9 mouse cellular contexts compared by ENCODE assay signal in genomic region chr11:69919053-69919452, GRCm38 (mm10). TPM values are rescaled to one million over a fixed set of nuclear protein-coding genes. Genes with fewer than 3 reads are reported as not detected.
DNase-seq lines count a peak whose midpoint lies in the region; ATAC-seq and TF ChIP-seq lines count a peak whose summit lies in the region.
"Had no signal": no experiment of that assay in that cellular context is flagged by ENCODE, and none has a peak within 500 bp of the region (broad histone marks: within the 10 kb centered on the region; RNA-seq: fewer than 3 reads in every experiment).

No protein-coding gene starts in this region.

- peaks cover 47% of the 10 kb centered on the region for H3K36me3 ChIP-seq in kidney, embryonic 14.5 days (ENCODE audit: control insufficient read depth, insufficient read depth, low read length)
- peaks cover 19% of the 10 kb centered on the region for H3K36me3 ChIP-seq in hindbrain, embryonic 11.5 days (ENCODE audit: control insufficient read depth, insufficient read depth, low read length)
- peaks cover 52% of the 10 kb centered on the region for H3K36me3 ChIP-seq in midbrain, embryonic 10.5 days

- H3K4me1 ChIP-seq in kidney, embryonic 14.5 days (ENCODE audit: control insufficient read depth, insufficient read depth, low read length), result peaks cover 24% of the 10 kb centered on the region
- H3K4me1 ChIP-seq in bone marrow, adult 2 months (ENCODE audit: control insufficient read depth, insufficient read depth, low read length), result no peaks in the 10 kb centered on the region; the same call in 1 of the 2 replicates
- H3K4me1 ChIP-seq in hindbrain, embryonic 11.5 days (replicated peaks; ENCODE audit: control insufficient read depth, insufficient read depth, low read length), result peaks cover 12% of the 10 kb centered on the region
- peaks cover 68% of the 10 kb centered on the region for H3K4me1 ChIP-seq in midbrain, embryonic 10.5 days

- ATAC-seq in kidney, embryonic 14.5 days (ENCODE audit: low FRiP score, low TSS enrichment), result no peak
- no peak for ATAC-seq in hindbrain, embryonic 11.5 days (ENCODE audit: low FRiP score)

- H3K9ac ChIP-seq in kidney, embryonic 14.5 days (ENCODE audit: low read depth, low read length), result peak overlapping the region; percentile 98; the same call in 1 of the 2 replicates
- H3K9ac ChIP-seq in hindbrain, embryonic 11.5 days (ENCODE audit: low read depth, low read length), result no peak overlapping the region

- TF ChIP-seq POLR2A in bone marrow, adult 2 months (IDR thresholded peaks at IDR 0.05; ENCODE audit: borderline replicate concordance, control insufficient read depth, low read depth, low read length), result no peak

- H3K4me2 ChIP-seq in kidney, embryonic 14.5 days (replicated peaks; ENCODE audit: low read depth, low read length), result peak overlapping the region; percentile 87
- peak overlapping the region; percentile 94 for H3K4me2 ChIP-seq in hindbrain, embryonic 11.5 days (replicated peaks; ENCODE audit: low read depth, low read length)

- 82% methylated on average over 9 of the region's 9 CpGs for WGBS in kidney, embryonic 14.5 days
- 26% methylated on average over 9 of the region's 9 CpGs for WGBS in bone marrow, adult 2 months
- WGBS in hindbrain, embryonic 11.5 days, result 85% methylated on average over 9 of the region's 9 CpGs
- 88% methylated on average over 9 of the region's 9 CpGs for WGBS in midbrain, embryonic 10.5 days

- no peak for TF ChIP-seq CTCF in bone marrow, adult 2 months (IDR thresholded peaks at IDR 0.05; ENCODE audit: control insufficient read depth, insufficient read depth, low read length)

- H3K27ac ChIP-seq in kidney, embryonic 14.5 days (ENCODE audit: low read depth, low read length), result no peak overlapping the region
- H3K27ac ChIP-seq in bone marrow, adult 2 months (ENCODE audit: control insufficient read depth, insufficient read depth, low read depth, low read length, poor library complexity), result no peak overlapping the region
- no peak overlapping the region for H3K27ac ChIP-seq in hindbrain, embryonic 11.5 days (ENCODE audit: low read depth, low read length)
- peak overlapping the region; percentile 99; the same call in 1 of the 2 replicates for H3K27ac ChIP-seq in midbrain, embryonic 10.5 days (replicated peaks)

- H3K4me3 ChIP-seq in kidney, embryonic 14.5 days (ENCODE audit: low read length), result peak overlapping the region; percentile 87
- H3K4me3 ChIP-seq in bone marrow, adult 2 months (replicated peaks; ENCODE audit: control insufficient read depth, low read depth, low read length), result peak overlapping the region; percentile 86
- peak overlapping the region; percentile 98 for H3K4me3 ChIP-seq in hindbrain, embryonic 11.5 days (ENCODE audit: low read depth, low read length)
- H3K4me3 ChIP-seq in midbrain, embryonic 10.5 days, result peak overlapping the region; percentile 99

- H3K27me3 ChIP-seq in kidney, embryonic 14.5 days (ENCODE audit: control insufficient read depth, insufficient read depth, low read length), result no peaks in the 10 kb centered on the region
- no peaks in the 10 kb centered on the region for H3K27me3 ChIP-seq in hindbrain, embryonic 11.5 days (ENCODE audit: control insufficient read depth, insufficient read depth, low read length)
- no peaks in the 10 kb centered on the region for H3K27me3 ChIP-seq in midbrain, embryonic 10.5 days (ENCODE audit: low read depth, poor library complexity, severe bottlenecking)
- H3K27me3 ChIP-seq: Patski had no signal

- DNase-seq in kidney, postnatal 4 days, result no peak
- no peak for DNase-seq in hindbrain, embryonic 11.5 days (ENCODE audit: low spot score)
- DNase-seq in midbrain, embryonic 10.5 days (ENCODE audit: low spot score), result no peak
- no peak for DNase-seq in yolk sac, embryonic 10.5 days (ENCODE audit: low spot score)
- no peak for DNase-seq in lung, adult 18-20 months
- DNase-seq in kidney, postnatal 25 days, result no peak

- H3K9me3 ChIP-seq in kidney, embryonic 14.5 days (ENCODE audit: control insufficient read depth, low read length), result no peaks in the 10 kb centered on the region
- no peaks in the 10 kb centered on the region for H3K9me3 ChIP-seq in hindbrain, embryonic 11.5 days (ENCODE audit: control insufficient read depth, low read length)
- H3K9me3 ChIP-seq in midbrain, embryonic 10.5 days (replicated peaks), result no peaks in the 10 kb centered on the region

RNA-seq across cellular contexts. Expression of gene Eif5a, which starts 2.7 kb away (rescaled TPM):
- polyA plus RNA-seq in kidney, embryonic 14.5 days (2014; fragmentation: Nextera tagmentation; extraction: Ambion mirVana), result 2,108 and 2,169 TPM in 2 replicates
- 378 and 387 TPM in 2 replicates for polyA plus RNA-seq in bone marrow, adult 2 months (2011; ENCODE audit: insufficient read depth, insufficient read length, low replicate concordance, missing spikeins)
- polyA plus RNA-seq in hindbrain, embryonic 11.5 days (2014; fragmentation: Nextera tagmentation; extraction: Ambion mirVana), result 1,842 and 1,860 TPM in 2 replicates
- 2,258 and 2,701 TPM in 2 replicates for polyA plus RNA-seq in midbrain, embryonic 10.5 days (2016; fragmentation: Nextera tagmentation; extraction: Ambion mirVana)

RNA-seq across cellular contexts. Expression of gene Gps2, which starts 5.4 kb away (rescaled TPM):
- polyA plus RNA-seq in kidney, embryonic 14.5 days (2014; fragmentation: Nextera tagmentation; extraction: Ambion mirVana), result 73.4 and 82.0 TPM in 2 replicates
- 120 and 203 TPM in 2 replicates for polyA plus RNA-seq in bone marrow, adult 2 months (2011; ENCODE audit: insufficient read depth, insufficient read length, low replicate concordance, missing spikeins)
- polyA plus RNA-seq in hindbrain, embryonic 11.5 days (2014; fragmentation: Nextera tagmentation; extraction: Ambion mirVana), result 84.3 and 89.0 TPM in 2 replicates
- 98.4 and 111 TPM in 2 replicates for polyA plus RNA-seq in midbrain, embryonic 10.5 days (2016; fragmentation: Nextera tagmentation; extraction: Ambion mirVana)

RNA-seq across cellular contexts. Expression of gene Ybx2, which starts 16.5 kb away (rescaled TPM):
- 10.1 and 10.7 TPM in 2 replicates for polyA plus RNA-seq in kidney, embryonic 14.5 days (2014; fragmentation: Nextera tagmentation; extraction: Ambion mirVana)
- polyA plus RNA-seq in bone marrow, adult 2 months (2011; ENCODE audit: insufficient read depth, insufficient read length, low replicate concordance, missing spikeins), result 1.2 and 1.5 TPM in 2 replicates
- 3.1 and 4.8 TPM in 2 replicates for polyA plus RNA-seq in hindbrain, embryonic 11.5 days (2014; fragmentation: Nextera tagmentation; extraction: Ambion mirVana)
- polyA plus RNA-seq in midbrain, embryonic 10.5 days (2016; fragmentation: Nextera tagmentation; extraction: Ambion mirVana), result 2.4 and 2.8 TPM in 2 replicates

RNA-seq across cellular contexts. Expression of gene Neurl4, which starts 18.2 kb away (rescaled TPM):
- 13.0 and 16.3 TPM in 2 replicates for polyA plus RNA-seq in kidney, embryonic 14.5 days (2014; fragmentation: Nextera tagmentation; extraction: Ambion mirVana)
- polyA plus RNA-seq in bone marrow, adult 2 months (2011; ENCODE audit: insufficient read depth, insufficient read length, low replicate concordance, missing spikeins), result 25.7 and 38.2 TPM in 2 replicates
- polyA plus RNA-seq in hindbrain, embryonic 11.5 days (2014; fragmentation: Nextera tagmentation; extraction: Ambion mirVana), result 15.0 and 20.6 TPM in 2 replicates
- 12.8 and 14.3 TPM in 2 replicates for polyA plus RNA-seq in midbrain, embryonic 10.5 days (2016; fragmentation: Nextera tagmentation; extraction: Ambion mirVana)

RNA-seq across cellular contexts. Expression of gene 2810408A11Rik, which starts 18.3 kb away (rescaled TPM):
- 12.4 and 15.1 TPM in 2 replicates for polyA plus RNA-seq in kidney, embryonic 14.5 days (2014; fragmentation: Nextera tagmentation; extraction: Ambion mirVana)
- 2.7 and 5.6 TPM in 2 replicates for polyA plus RNA-seq in bone marrow, adult 2 months (2011; ENCODE audit: insufficient read depth, insufficient read length, low replicate concordance, missing spikeins)
- 14.5 and 14.7 TPM in 2 replicates for polyA plus RNA-seq in hindbrain, embryonic 11.5 days (2014; fragmentation: Nextera tagmentation; extraction: Ambion mirVana)
- 14.8 and 20.5 TPM in 2 replicates for polyA plus RNA-seq in midbrain, embryonic 10.5 days (2016; fragmentation: Nextera tagmentation; extraction: Ambion mirVana)
